Mouse (Mus musculus): ENCODE data around the gene Klk5. TPM values are rescaled to one million over a fixed set of nuclear protein-coding genes. Genes with fewer than 3 reads are reported as not detected.

Klk5 gene
- total RNA-seq (2021) = not detected
- long read RNA-seq = 0 reads

GRCm38 (mm10) chr7:43841701-43842100 lies at the start of gene Klk5:
Gene Klk5 (plus strand): TSS chr7:43841971.
- DNase-seq (ENCODE audit: low spot score in 2 of 2) = no peak

GRCm38 (mm10) chr7:43796355-43796754 lies 45.4 kb upstream of the Klk5 start:
- DNase-seq (ENCODE audit: low spot score in 2 of 2) = no peak

GRCm38 (mm10) chr7:43797333-43797769 lies 44.4 kb upstream of the Klk5 start, which contains the start of gene Klk8:
Gene Klk8 (plus strand): TSS chr7:43797577.
- DNase-seq (ENCODE audit: low spot score in 2 of 2) = no peak

GRCm38 (mm10) chr7:43797844-43798462 lies 43.8 kb upstream of the Klk5 start:
- no peak for DNase-seq (ENCODE audit: low spot score in 2 of 2)

- no peak for DNase-seq (ENCODE audit: low spot score in 2 of 2)
These were observed 41.9 kb upstream of the Klk5 start for GRCm38 (mm10) chr7:43799876-43800275.

GRCm38 (mm10) chr7:43810994-43811393 lies 30.8 kb upstream of the Klk5 start, which contains the start of gene Klk7:
Gene Klk7 (plus strand): TSS chr7:43811294.
- no peak for DNase-seq (ENCODE audit: low spot score in 2 of 2)

- DNase-seq (ENCODE audit: low spot score in 2 of 2) = no peak
These were observed 26.6 kb upstream of the Klk5 start for GRCm38 (mm10) chr7:43815211-43815610.

- DNase-seq (ENCODE audit: low spot score in 2 of 2) = no peak
These were observed 25.0 kb upstream of the Klk5 start for GRCm38 (mm10) chr7:43816746-43817145.

- DNase-seq (ENCODE audit: low spot score in 2 of 2) = no peak
These were observed 20.2 kb upstream of the Klk5 start for GRCm38 (mm10) chr7:43821581-43821980.

GRCm38 (mm10) chr7:43824199-43824598 lies 17.6 kb upstream of the Klk5 start, which contains the start of gene Klk6:
Gene Klk6 (plus strand): TSS chr7:43824499.
- no peak for DNase-seq (ENCODE audit: low spot score in 2 of 2)

GRCm38 (mm10) chr7:43826056-43826455 lies 15.7 kb upstream of the Klk5 start:
- DNase-seq (ENCODE audit: low spot score in 2 of 2) = no peak

- no peak for DNase-seq (ENCODE audit: low spot score in 2 of 2)
These were observed 14.1 kb upstream of the Klk5 start for GRCm38 (mm10) chr7:43827706-43828105.

GRCm38 (mm10) chr7:43829006-43829405 lies 12.8 kb upstream of the Klk5 start:
- DNase-seq (ENCODE audit: low spot score in 2 of 2) = no peak

- DNase-seq (ENCODE audit: low spot score in 2 of 2) = no peak
These were observed 2.0 kb downstream of the Klk5 start for GRCm38 (mm10) chr7:43843801-43844200.

- DNase-seq (ENCODE audit: low spot score in 2 of 2) = no peak
These were observed 9.8 kb downstream of the Klk5 start for GRCm38 (mm10) chr7:43851616-43852015.

- no peak for DNase-seq (ENCODE audit: low spot score in 2 of 2)
These were observed 13.0 kb downstream of the Klk5 start for GRCm38 (mm10) chr7:43854642-43855380.

- no peak for DNase-seq (ENCODE audit: low spot score in 2 of 2)
These were observed 13.9 kb downstream of the Klk5 start for GRCm38 (mm10) chr7:43855709-43856108.

GRCm38 (mm10) chr7:43856307-43856706 lies 14.5 kb downstream of the Klk5 start:
- DNase-seq (ENCODE audit: low spot score in 2 of 2) = no peak

GRCm38 (mm10) chr7:43857501-43857900 lies 15.7 kb downstream of the Klk5 start:
- DNase-seq (ENCODE audit: low spot score in 2 of 2) = no peak

- DNase-seq (ENCODE audit: low spot score in 2 of 2) = no peak
These were observed 18.6 kb downstream of the Klk5 start for GRCm38 (mm10) chr7:43860411-43860810.

GRCm38 (mm10) chr7:43873237-43873636 lies 31.5 kb downstream of the Klk5 start:
- DNase-seq (ENCODE audit: low spot score in 2 of 2) = peak; percentile 58 to 82

- DNase-seq (ENCODE audit: low spot score in 2 of 2) = no peak
These were observed 31.9 kb downstream of the Klk5 start for GRCm38 (mm10) chr7:43873674-43874073.
